Mouse (Mus musculus): ENCODE data around the gene Rnf225.

Gene Rnf225

DNA sequence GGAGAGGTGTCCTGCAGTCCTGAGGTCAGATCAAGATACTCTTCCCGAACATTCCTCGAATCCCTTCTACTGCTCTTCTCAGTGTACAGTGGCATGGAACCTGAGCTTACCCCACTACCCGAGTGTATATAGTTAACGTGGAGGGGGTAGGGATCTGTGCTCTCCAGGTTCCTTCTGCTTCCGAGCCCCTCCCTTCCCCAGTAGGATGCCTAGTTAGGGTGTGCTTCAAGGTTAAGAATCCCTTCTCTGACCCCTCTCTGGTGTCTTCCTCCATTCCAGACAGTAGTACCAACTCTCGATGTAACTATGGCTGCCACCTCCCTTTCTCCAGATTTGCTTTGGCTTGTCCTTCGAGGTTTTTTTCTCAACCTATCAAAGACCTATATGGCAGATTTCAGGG, 53.1 kb downstream of the Rnf225 start:
- no peak for DNase-seq (ENCODE audit: extremely low spot score, low spot score)

All from neural tube, embryonic 10.5 days (tissue).